Mouse (Mus musculus): ENCODE results near the gene Pde4dip. TPM values are rescaled to one million over a fixed set of nuclear protein-coding genes. Genes with fewer than 3 reads are reported as not detected.

The Pde4dip gene
- polyA plus RNA-seq, 1 experiment from 2014 or later: 27.1 TPM

DNA sequence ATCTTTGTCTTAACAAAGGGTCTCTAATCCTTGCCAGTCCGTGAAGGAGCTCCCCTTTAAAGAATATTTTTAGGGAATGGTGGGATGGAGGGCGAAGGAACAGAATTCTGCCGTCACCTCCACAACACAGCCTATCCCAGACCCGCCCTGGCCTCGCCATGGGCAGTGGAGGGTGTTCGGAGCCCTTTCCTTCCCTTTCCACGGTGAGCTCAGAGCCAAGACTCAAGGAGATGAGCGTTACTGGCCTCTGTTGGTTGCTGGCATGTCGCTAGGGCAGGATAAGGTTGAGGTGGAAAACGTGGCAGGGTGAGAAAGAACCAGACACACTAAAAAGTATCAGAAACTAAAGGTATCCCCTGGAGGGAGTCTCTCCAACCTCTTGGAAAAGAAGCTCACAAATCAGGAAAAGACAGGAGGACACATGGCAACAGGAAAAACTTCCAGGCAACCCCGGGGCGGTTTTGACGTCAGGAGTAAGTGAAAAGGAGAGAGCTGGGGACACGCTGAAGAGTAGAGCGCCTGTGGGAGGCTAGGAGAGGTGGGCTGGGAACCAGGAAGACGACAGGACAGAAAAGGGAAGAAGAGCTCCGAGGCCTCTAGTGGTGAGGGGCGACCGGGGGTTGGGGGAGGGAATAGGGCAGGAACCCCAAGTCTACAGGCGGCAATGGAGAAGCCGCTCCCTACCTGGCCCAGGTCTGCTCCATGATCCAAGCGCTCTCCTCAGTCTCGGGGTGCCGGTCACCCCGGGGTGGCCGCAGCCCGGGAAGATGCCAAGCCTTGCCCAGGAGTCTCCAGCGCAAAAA, 21.1 kb downstream of the Pde4dip start:
- Histone ChIP-seq H3K36me3 (ENCODE audit: control insufficient read depth, insufficient read depth, low read length) (no peaks in the 10 kb centered on the region), H3K4me1 (ENCODE audit: control insufficient read depth, insufficient read depth, low read length) (no peaks in the 10 kb centered on the region; the same call in 1 of the 2 replicates), H3K27ac (ENCODE audit: low read length) (no peak overlapping the region), H3K9me3 (ENCODE audit: control insufficient read depth, low read depth, low read length) (no peaks in the 10 kb centered on the region), H3K4me2 (replicated peaks; ENCODE audit: low read depth, low read length) (peak overlapping the region; percentile 100), H3K4me3 (ENCODE audit: low read depth, low read length) (peak overlapping the region; percentile 52), H3K27me3 (ENCODE audit: control insufficient read depth, insufficient read depth, low read length) (0 out of 2 replicates have a peak, but pooled peaks cover 2% of the 10 kb centered on the region), H3K9ac (replicated peaks; ENCODE audit: low read depth, low read length) (peak overlapping the region; percentile 18)
- 5% methylated on average over 28 of the region's 28 CpGs for WGBS
- ATAC-seq (ENCODE audit: insufficient number of reproducible peaks, insufficient read depth, low FRiP score, low read depth): peak; percentile 53; the same call in 1 of the 2 replicates

DNA sequence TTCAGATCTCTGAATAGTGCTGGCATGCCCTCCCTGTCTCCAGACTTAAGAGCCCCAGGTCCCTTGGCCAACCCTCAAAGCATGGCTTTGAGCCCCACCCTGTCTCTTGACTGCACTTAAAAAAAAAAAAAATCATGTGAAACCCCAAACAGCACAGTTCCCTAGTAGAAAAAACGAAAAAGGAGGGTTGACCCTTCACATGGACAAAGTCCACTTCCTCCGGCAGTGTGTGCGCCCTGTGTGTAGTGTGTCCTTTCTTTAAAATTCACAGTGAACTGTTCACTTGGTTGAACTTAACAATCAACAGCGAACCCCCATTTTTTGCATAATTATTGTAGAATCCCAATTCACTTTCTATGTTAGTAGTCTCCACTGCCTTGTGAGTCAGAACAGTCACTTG, 21.8 kb downstream of the Pde4dip start:
- no peaks in the 10 kb centered on the region for H3K9me3 ChIP-seq (ENCODE audit: control insufficient read depth, low read depth, low read length)
- ATAC-seq (ENCODE audit: insufficient number of reproducible peaks, insufficient read depth, low FRiP score, low read depth): no peak
- no peaks in the 10 kb centered on the region for H3K36me3 ChIP-seq (ENCODE audit: control insufficient read depth, insufficient read depth, low read length)
- no peak overlapping the region for H3K9ac ChIP-seq (replicated peaks; ENCODE audit: low read depth, low read length)
- H3K4me2 ChIP-seq (replicated peaks; ENCODE audit: low read depth, low read length): no peak overlapping the region
- H3K4me1 ChIP-seq (ENCODE audit: control insufficient read depth, insufficient read depth, low read length): no peaks in the 10 kb centered on the region; the same call in 1 of the 2 replicates
- no peak overlapping the region for H3K27ac ChIP-seq (ENCODE audit: low read length)
- 69% methylated on average over 4 of the region's 4 CpGs for WGBS
- 0 out of 2 replicates have a peak, but pooled peaks cover 2% of the 10 kb centered on the region for H3K27me3 ChIP-seq (ENCODE audit: control insufficient read depth, insufficient read depth, low read length)
- no peak overlapping the region for H3K4me3 ChIP-seq (ENCODE audit: low read depth, low read length)

DNA sequence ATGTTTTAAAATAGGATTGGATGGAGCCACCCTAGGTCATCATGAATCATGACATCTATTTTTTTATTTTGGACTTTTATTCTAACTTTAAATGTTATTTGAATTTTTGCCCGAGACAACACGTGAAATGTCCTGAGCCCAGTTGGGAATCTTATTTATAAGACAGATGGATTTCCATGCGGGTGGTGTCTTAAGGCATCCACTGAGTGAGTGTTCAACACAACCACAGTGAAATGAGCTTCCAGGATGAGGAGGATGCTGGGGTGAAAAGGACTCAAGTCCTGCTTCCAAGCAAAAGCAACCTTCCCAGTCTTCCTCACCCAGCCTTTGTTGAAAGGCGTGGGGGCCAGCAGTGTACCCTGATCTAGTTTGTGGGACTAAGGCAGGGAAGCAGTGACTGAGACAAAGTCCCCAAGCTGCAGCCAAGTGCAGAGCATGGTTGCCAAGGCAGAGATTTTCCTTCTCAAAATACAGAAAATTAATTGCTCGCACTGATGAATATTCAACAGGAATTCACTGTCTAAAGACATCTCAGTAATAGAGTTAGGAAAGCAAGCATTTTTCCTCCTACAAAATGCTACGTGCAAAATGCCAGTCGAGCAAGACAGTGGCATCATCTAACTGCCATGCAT, 27.6 kb downstream of the Pde4dip start:
- Histone ChIP-seq H3K4me2 (replicated peaks; ENCODE audit: low read depth, low read length) (no peak overlapping the region), H3K27ac (ENCODE audit: low read length) (no peak overlapping the region), H3K4me3 (ENCODE audit: low read depth, low read length) (no peak overlapping the region), H3K9me3 (ENCODE audit: control insufficient read depth, low read depth, low read length) (no peaks in the 10 kb centered on the region), H3K27me3 (ENCODE audit: control insufficient read depth, insufficient read depth, low read length) (no peaks in the 10 kb centered on the region), H3K9ac (replicated peaks; ENCODE audit: low read depth, low read length) (no peak overlapping the region), H3K36me3 (ENCODE audit: control insufficient read depth, insufficient read depth, low read length) (no peaks in the 10 kb centered on the region), H3K4me1 (ENCODE audit: control insufficient read depth, insufficient read depth, low read length) (no peaks in the 10 kb centered on the region)
- WGBS: 90% methylated on average over 7 of the region's 7 CpGs
- no peak for ATAC-seq (ENCODE audit: insufficient number of reproducible peaks, insufficient read depth, low FRiP score, low read depth)

DNA sequence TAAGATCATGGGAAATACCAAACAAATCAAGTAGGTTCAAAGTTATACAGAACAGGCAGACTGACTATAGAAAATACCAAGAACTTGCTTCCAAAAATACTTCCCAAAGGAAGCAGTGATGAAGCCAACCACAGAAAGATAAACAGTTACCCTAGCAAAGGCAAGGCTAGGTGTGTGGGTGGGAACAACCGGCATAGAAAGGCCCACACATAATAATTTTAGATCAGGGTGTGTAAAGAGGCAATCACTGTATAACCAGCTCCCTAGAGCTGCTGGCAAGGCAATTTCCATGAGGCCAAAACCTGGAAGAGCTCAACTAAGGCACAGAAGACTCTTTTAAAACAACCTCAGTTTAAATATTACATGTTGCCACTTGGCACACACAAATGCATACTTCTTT, 29.1 kb downstream of the Pde4dip start:
- Histone ChIP-seq H3K4me3 (ENCODE audit: low read depth, low read length) (no peak overlapping the region), H3K9me3 (ENCODE audit: control insufficient read depth, low read depth, low read length) (no peaks in the 10 kb centered on the region), H3K27me3 (ENCODE audit: control insufficient read depth, insufficient read depth, low read length) (no peaks in the 10 kb centered on the region), H3K27ac (ENCODE audit: low read length) (no peak overlapping the region), H3K4me2 (replicated peaks; ENCODE audit: low read depth, low read length) (no peak overlapping the region), H3K4me1 (ENCODE audit: control insufficient read depth, insufficient read depth, low read length) (no peaks in the 10 kb centered on the region), H3K9ac (replicated peaks; ENCODE audit: low read depth, low read length) (no peak overlapping the region), H3K36me3 (ENCODE audit: control insufficient read depth, insufficient read depth, low read length) (no peaks in the 10 kb centered on the region)
- no peak for ATAC-seq (ENCODE audit: insufficient number of reproducible peaks, insufficient read depth, low FRiP score, low read depth)
- WGBS: 63% methylated on average over 1 of the region's 1 CpGs

DNA sequence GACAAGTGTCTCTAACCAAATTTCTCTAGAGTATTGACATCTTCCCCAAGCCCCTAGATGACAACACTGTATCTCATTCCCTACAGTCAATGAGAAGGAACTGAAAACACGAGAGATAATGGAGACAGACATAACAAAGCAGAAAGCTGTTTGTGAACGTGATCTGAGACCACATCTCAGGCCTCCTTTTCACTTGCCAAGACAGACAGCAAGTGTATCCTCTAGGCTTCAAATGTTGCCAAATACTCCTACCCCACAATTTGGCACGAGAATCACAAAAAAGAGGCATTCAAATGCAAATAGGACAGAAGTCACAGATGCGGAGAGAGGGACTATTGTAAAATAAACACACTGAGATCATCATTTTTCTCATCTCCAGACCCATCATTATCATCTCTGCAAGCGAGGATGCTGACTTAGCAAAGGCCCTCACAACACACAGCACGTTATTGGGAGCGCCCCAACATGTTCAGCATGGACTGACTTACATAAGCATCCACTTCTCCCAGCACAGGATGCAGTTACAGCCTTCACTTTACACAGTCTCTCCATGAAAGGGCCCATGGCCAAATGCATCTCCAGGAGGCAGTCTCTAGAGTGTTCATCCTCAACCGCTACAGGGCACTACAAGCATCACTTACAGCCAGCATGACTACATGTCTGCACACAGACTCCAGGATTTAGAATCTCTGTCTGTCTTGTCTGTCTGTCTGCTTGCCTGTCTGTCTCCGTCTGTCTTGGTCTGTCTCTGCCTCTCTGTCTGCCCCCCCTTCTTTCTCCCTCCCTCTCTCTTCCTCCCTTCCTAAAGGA, 33.7 kb downstream of the Pde4dip start:
- ATAC-seq (ENCODE audit: insufficient number of reproducible peaks, insufficient read depth, low FRiP score, low read depth): no peak
- no peaks in the 10 kb centered on the region for H3K36me3 ChIP-seq (ENCODE audit: control insufficient read depth, insufficient read depth, low read length)
- no peak overlapping the region for H3K4me2 ChIP-seq (replicated peaks; ENCODE audit: low read depth, low read length)
- no peaks in the 10 kb centered on the region for H3K27me3 ChIP-seq (ENCODE audit: control insufficient read depth, insufficient read depth, low read length)
- H3K27ac ChIP-seq (ENCODE audit: low read length): no peak overlapping the region
- no peaks in the 10 kb centered on the region; the same call in 1 of the 2 replicates for H3K9me3 ChIP-seq (ENCODE audit: control insufficient read depth, low read depth, low read length)
- H3K4me1 ChIP-seq (ENCODE audit: control insufficient read depth, insufficient read depth, low read length): no peaks in the 10 kb centered on the region
- WGBS: 81% methylated on average over 9 of the region's 9 CpGs
- H3K9ac ChIP-seq (replicated peaks; ENCODE audit: low read depth, low read length): no peak overlapping the region
- H3K4me3 ChIP-seq (ENCODE audit: low read depth, low read length): no peak overlapping the region

DNA sequence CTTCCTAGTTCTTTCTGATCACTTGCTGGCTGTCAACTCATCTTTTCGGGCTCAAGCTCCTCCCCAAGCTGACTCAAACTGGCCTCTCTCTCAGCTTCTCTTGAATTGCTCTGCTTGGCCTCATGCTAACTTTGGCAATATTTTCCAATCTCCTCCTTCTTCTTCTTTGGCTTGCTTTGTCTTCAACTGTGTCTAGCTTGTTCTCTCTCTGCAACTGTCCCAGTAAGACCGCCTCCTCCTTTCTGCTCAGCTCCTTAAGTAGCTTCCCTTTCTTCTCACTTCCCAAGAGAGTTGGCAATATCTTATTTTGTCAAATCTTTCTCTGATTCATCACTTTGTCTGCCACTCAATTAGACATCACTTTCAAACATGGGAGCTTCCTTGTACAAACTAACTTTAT, 36.7 kb downstream of the Pde4dip start:
- Histone ChIP-seq H3K4me1 (ENCODE audit: control insufficient read depth, insufficient read depth, low read length) (no peaks in the 10 kb centered on the region), H3K4me2 (replicated peaks; ENCODE audit: low read depth, low read length) (no peak overlapping the region), H3K27me3 (ENCODE audit: control insufficient read depth, insufficient read depth, low read length) (no peaks in the 10 kb centered on the region), H3K9ac (replicated peaks; ENCODE audit: low read depth, low read length) (no peak overlapping the region), H3K9me3 (ENCODE audit: control insufficient read depth, low read depth, low read length) (no peaks in the 10 kb centered on the region; the same call in 1 of the 2 replicates), H3K36me3 (ENCODE audit: control insufficient read depth, insufficient read depth, low read length) (no peaks in the 10 kb centered on the region), H3K27ac (ENCODE audit: low read length) (no peak overlapping the region), H3K4me3 (ENCODE audit: low read depth, low read length) (no peak overlapping the region)
- ATAC-seq (ENCODE audit: insufficient number of reproducible peaks, insufficient read depth, low FRiP score, low read depth): no peak
- 77% methylated on average over 2 of the region's 2 CpGs for WGBS

DNA sequence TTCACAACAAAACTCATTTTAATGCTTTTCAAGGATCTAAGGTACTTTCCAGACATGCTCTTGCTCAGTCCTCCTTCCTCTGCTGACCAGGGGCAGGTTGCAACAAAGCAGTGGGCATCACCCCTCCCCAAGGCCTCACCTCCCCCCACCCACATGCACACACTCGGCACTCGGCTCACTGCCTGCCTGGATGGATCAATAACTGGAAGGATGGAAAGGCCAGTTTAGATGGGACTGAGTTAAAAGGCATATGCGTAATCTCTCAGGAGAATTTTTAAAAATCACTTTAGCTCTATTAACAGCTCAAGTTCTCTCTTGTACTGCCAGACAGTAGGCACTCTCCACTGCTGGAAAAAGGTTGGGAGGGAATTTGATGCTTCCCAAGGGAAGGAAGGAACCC, 40.9 kb downstream of the Pde4dip start:
- Histone ChIP-seq H3K36me3 (ENCODE audit: control insufficient read depth, insufficient read depth, low read length) (no peaks in the 10 kb centered on the region), H3K27me3 (ENCODE audit: control insufficient read depth, insufficient read depth, low read length) (no peaks in the 10 kb centered on the region), H3K4me2 (replicated peaks; ENCODE audit: low read depth, low read length) (no peak overlapping the region), H3K27ac (ENCODE audit: low read length) (no peak overlapping the region), H3K9ac (replicated peaks; ENCODE audit: low read depth, low read length) (no peak overlapping the region), H3K9me3 (ENCODE audit: control insufficient read depth, low read depth, low read length) (no peaks in the 10 kb centered on the region), H3K4me3 (ENCODE audit: low read depth, low read length) (no peak overlapping the region), H3K4me1 (ENCODE audit: control insufficient read depth, insufficient read depth, low read length) (no peaks in the 10 kb centered on the region)
- WGBS: 63% methylated on average over 3 of the region's 3 CpGs
- no peak for ATAC-seq (ENCODE audit: insufficient number of reproducible peaks, insufficient read depth, low FRiP score, low read depth)

DNA sequence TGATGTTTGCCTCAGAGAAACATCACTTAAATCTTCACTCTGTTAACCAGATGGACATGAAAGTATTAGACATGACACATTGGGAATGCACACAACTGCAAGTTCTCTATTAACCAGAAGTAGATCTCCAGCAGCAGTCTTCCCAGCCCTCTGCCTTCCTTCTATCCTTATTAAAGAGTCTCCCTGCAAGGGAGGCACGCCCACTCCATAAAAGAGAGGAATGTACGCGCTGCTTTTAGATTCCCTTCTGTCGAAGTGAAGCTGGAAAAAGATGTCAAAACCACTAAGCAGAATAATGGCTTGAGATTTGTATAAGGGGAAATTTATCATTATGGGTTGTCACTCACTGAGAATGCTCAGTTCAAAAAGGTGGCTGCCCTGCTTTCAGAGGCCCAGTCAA, 42.1 kb downstream of the Pde4dip start:
- no peak overlapping the region for H3K27ac ChIP-seq (ENCODE audit: low read length)
- H3K36me3 ChIP-seq (ENCODE audit: control insufficient read depth, insufficient read depth, low read length): no peaks in the 10 kb centered on the region
- H3K4me1 ChIP-seq (ENCODE audit: control insufficient read depth, insufficient read depth, low read length): no peaks in the 10 kb centered on the region
- H3K4me2 ChIP-seq (replicated peaks; ENCODE audit: low read depth, low read length): no peak overlapping the region
- no peaks in the 10 kb centered on the region for H3K27me3 ChIP-seq (ENCODE audit: control insufficient read depth, insufficient read depth, low read length)
- no peak overlapping the region for H3K9ac ChIP-seq (replicated peaks; ENCODE audit: low read depth, low read length)
- 50% methylated on average over 4 of the region's 4 CpGs for WGBS
- no peak overlapping the region for H3K4me3 ChIP-seq (ENCODE audit: low read depth, low read length)
- no peak for ATAC-seq (ENCODE audit: insufficient number of reproducible peaks, insufficient read depth, low FRiP score, low read depth)
- no peaks in the 10 kb centered on the region for H3K9me3 ChIP-seq (ENCODE audit: control insufficient read depth, low read depth, low read length)
